Mouse (Mus musculus): Measurements from ENCODE around the gene Sh3rf3.

GRCm38 (mm10) chr10:58871821-58872577, 58.8 kb downstream of the Sh3rf3 start:
- TF ChIP-seq POLR2A (IDR thresholded peaks at IDR 0.05; ENCODE audit: control insufficient read depth, extremely low read depth, insufficient read depth, low read length, poor library complexity) (no peak), CTCF (IDR thresholded peaks at IDR 0.05; ENCODE audit: borderline replicate concordance, control insufficient read depth, extremely low read depth, insufficient read depth, low read length, poor library complexity) (no peak)
